Mouse (Mus musculus): ENCODE results near the gene Nup62.

- TF ChIP-seq POLR2A (IDR thresholded peaks at IDR 0.05; ENCODE audit: insufficient read length, low read depth) (peak; percentile 61), MYOG (IDR thresholded peaks at IDR 0.05; ENCODE audit: control insufficient read depth in 1 of 3, insufficient read depth in 1 of 3, insufficient read length in 2 of 3, low read depth in 2 of 3) (no peak), TCF12 (IDR thresholded peaks at IDR 0.05; ENCODE audit: insufficient read depth, poor library complexity, severe bottlenecking) (no peak), MAX (IDR thresholded peaks at IDR 0.05; ENCODE audit: low read depth) (no peak), USF1 (IDR thresholded peaks at IDR 0.05; ENCODE audit: low read depth) (no peak), E2F4 (IDR thresholded peaks at IDR 0.05; ENCODE audit: insufficient read depth) (no peak), POLR2AphosphoS2 (IDR thresholded peaks at IDR 0.05; ENCODE audit: insufficient read length, low read depth) (peak; percentile 66), MYOD1 (IDR thresholded peaks at IDR 0.05; ENCODE audit: control insufficient read depth in 1 of 3, insufficient read length in 2 of 3, low read depth in 2 of 3) (no peak)
These were observed 4.0 kb downstream of the Nup62 start for GRCm38 (mm10) chr7:44819863-44820262.

Data from myocyte (in vitro differentiated cells).